ENCODE assay signal across 12 mouse cellular contexts in genomic region chr17:28144241-28144640, GRCm38 (mm10). TPM values are rescaled to one million over a fixed set of nuclear protein-coding genes. Genes with fewer than 3 reads are reported as not detected.
DNase-seq lines count a peak whose midpoint lies in the region; ATAC-seq and TF ChIP-seq lines count a peak whose summit lies in the region.
"Had no signal": no experiment of that assay in that cellular context is flagged by ENCODE, and none has a peak within 500 bp of the region (broad histone marks: within the 10 kb centered on the region; RNA-seq: fewer than 3 reads in every experiment).

No protein-coding gene starts in this region.

- 8% methylated on average over 6 of the region's 6 CpGs for WGBS in liver, embryonic 12.5 days (ENCODE audit: insufficient replicate concordance)
- 9% methylated on average over 6 of the region's 6 CpGs for WGBS in liver, postnatal 0 days (ENCODE audit: insufficient replicate concordance)
- 17% methylated on average over 6 of the region's 6 CpGs for WGBS in forebrain, embryonic 14.5 days
- 4% methylated on average over 6 of the region's 6 CpGs for WGBS in limb, embryonic 11.5 days
- 14% methylated on average over 6 of the region's 6 CpGs for WGBS in neural tube, embryonic 15.5 days

- H3K27ac ChIP-seq in liver, embryonic 12.5 days, result no peak overlapping the region
- no peak overlapping the region for H3K27ac ChIP-seq in liver, postnatal 0 days (ENCODE audit: low read depth)
- no peak overlapping the region for H3K27ac ChIP-seq in forebrain, embryonic 14.5 days (ENCODE audit: low read depth, low read length)
- H3K27ac ChIP-seq in limb, embryonic 11.5 days (replicated peaks; ENCODE audit: low read depth, low read length), result no peak overlapping the region
- H3K27ac ChIP-seq in neural tube, embryonic 15.5 days (replicated peaks), result no peak overlapping the region
- H3K27ac ChIP-seq: liver, embryonic 14.5 days had no signal

- no peak for TF ChIP-seq EP300 in liver, postnatal 0 days (IDR thresholded peaks at IDR 0.05; ENCODE audit: low read depth)

- H3K36me3 ChIP-seq in liver, embryonic 12.5 days, result no peaks in the 10 kb centered on the region
- H3K36me3 ChIP-seq in liver, postnatal 0 days (replicated peaks; ENCODE audit: insufficient read depth, low read length), result no peaks in the 10 kb centered on the region
- no peaks in the 10 kb centered on the region for H3K36me3 ChIP-seq in forebrain, embryonic 14.5 days (ENCODE audit: control insufficient read depth, insufficient read depth, low read length)
- no peaks in the 10 kb centered on the region for H3K36me3 ChIP-seq in limb, embryonic 11.5 days (ENCODE audit: control insufficient read depth, insufficient read depth, low read length)
- no peaks in the 10 kb centered on the region for H3K36me3 ChIP-seq in neural tube, embryonic 15.5 days

- H3K9ac ChIP-seq in liver, embryonic 12.5 days, result no peak overlapping the region
- H3K9ac ChIP-seq in liver, postnatal 0 days (replicated peaks), result no peak overlapping the region
- H3K9ac ChIP-seq in forebrain, embryonic 14.5 days (ENCODE audit: low read length), result peak overlapping the region; percentile 46
- no peak overlapping the region for H3K9ac ChIP-seq in limb, embryonic 11.5 days (ENCODE audit: low read length)
- H3K9ac ChIP-seq in neural tube, embryonic 15.5 days (replicated peaks), result no peak overlapping the region; the same call in 1 of the 2 replicates
- H3K9ac ChIP-seq: liver, embryonic 14.5 days had no signal

- peaks cover 42% of the 10 kb centered on the region for H3K4me1 ChIP-seq in liver, embryonic 12.5 days
- H3K4me1 ChIP-seq in liver, postnatal 0 days (ENCODE audit: insufficient read depth), result peaks cover 11% of the 10 kb centered on the region
- peaks cover 24% of the 10 kb centered on the region for H3K4me1 ChIP-seq in forebrain, embryonic 14.5 days (ENCODE audit: control insufficient read depth, insufficient read depth, low read length)
- peaks cover 63% of the 10 kb centered on the region for H3K4me1 ChIP-seq in limb, embryonic 11.5 days (ENCODE audit: control insufficient read depth, insufficient read depth, low read length)
- H3K4me1 ChIP-seq in neural tube, embryonic 15.5 days, result peaks cover 60% of the 10 kb centered on the region

- H3K9me3 ChIP-seq in liver, embryonic 12.5 days (replicated peaks), result no peaks in the 10 kb centered on the region
- H3K9me3 ChIP-seq in liver, postnatal 0 days (ENCODE audit: low read length), result no peaks in the 10 kb centered on the region
- H3K9me3 ChIP-seq in forebrain, embryonic 14.5 days (replicated peaks; ENCODE audit: control insufficient read depth, low read length), result no peaks in the 10 kb centered on the region
- no peaks in the 10 kb centered on the region for H3K9me3 ChIP-seq in limb, embryonic 11.5 days (ENCODE audit: control insufficient read depth, low read length)
- no peaks in the 10 kb centered on the region for H3K9me3 ChIP-seq in neural tube, embryonic 15.5 days (replicated peaks)

- no peak overlapping the region for H3K4me3 ChIP-seq in liver, embryonic 12.5 days
- no peak overlapping the region for H3K4me3 ChIP-seq in liver, postnatal 0 days (ENCODE audit: low read depth, low read length)
- peak overlapping the region; percentile 66 for H3K4me3 ChIP-seq in forebrain, embryonic 14.5 days (ENCODE audit: low read depth, low read length)
- H3K4me3 ChIP-seq in limb, embryonic 11.5 days (ENCODE audit: low read depth, low read length), result peak overlapping the region; percentile 73; the same call in 1 of the 2 replicates
- peak overlapping the region; percentile 70 for H3K4me3 ChIP-seq in neural tube, embryonic 15.5 days (replicated peaks)
- H3K4me3 ChIP-seq: myocyte had no signal

- H3K27me3 ChIP-seq in liver, embryonic 12.5 days (replicated peaks), result peaks cover 99% of the 10 kb centered on the region
- peaks cover 58% of the 10 kb centered on the region for H3K27me3 ChIP-seq in liver, postnatal 0 days (ENCODE audit: insufficient read depth, low read length)
- no peaks in the 10 kb centered on the region for H3K27me3 ChIP-seq in forebrain, embryonic 14.5 days (replicated peaks; ENCODE audit: control insufficient read depth, insufficient read depth, low read length)
- 0 out of 2 replicates have a peak, but pooled peaks cover 3% of the 10 kb centered on the region for H3K27me3 ChIP-seq in limb, embryonic 11.5 days (ENCODE audit: control insufficient read depth, insufficient read depth, low read length)
- H3K27me3 ChIP-seq in neural tube, embryonic 15.5 days (replicated peaks), result no peaks in the 10 kb centered on the region; the same call in 1 of the 2 replicates

- H3K4me2 ChIP-seq in liver, embryonic 12.5 days, result peak overlapping the region; percentile 73
- no peak overlapping the region for H3K4me2 ChIP-seq in liver, postnatal 0 days (ENCODE audit: low read depth, low read length)
- peak overlapping the region; percentile 88 for H3K4me2 ChIP-seq in forebrain, embryonic 14.5 days (ENCODE audit: low read length)
- H3K4me2 ChIP-seq in limb, embryonic 11.5 days (ENCODE audit: low read depth, severe bottlenecking), result peak overlapping the region; percentile 94
- H3K4me2 ChIP-seq in neural tube, embryonic 15.5 days, result peak overlapping the region; percentile 80

- no peak for ATAC-seq in liver, embryonic 12.5 days
- ATAC-seq in liver, postnatal 0 days, result no peak
- ATAC-seq in forebrain, embryonic 14.5 days, result no peak
- ATAC-seq in limb, embryonic 11.5 days (ENCODE audit: insufficient number of reproducible peaks, low FRiP score, low TSS enrichment, low read depth), result no peak
- ATAC-seq in neural tube, embryonic 15.5 days (ENCODE audit: low FRiP score), result no peak
- ATAC-seq in inflammation-experienced regulatory T-cells, adult 6 months, result no peak

- no peak for DNase-seq in liver, postnatal 0 days
- DNase-seq in forebrain, embryonic 14.5 days (ENCODE audit: low spot score), result no peak
- DNase-seq in limb, embryonic 11.5 days (ENCODE audit: low spot score), result no peak
- DNase-seq in cerebellum, adult 8-10 months, result no peak
- DNase-seq: adrenal gland, adult 2 months; cerebellum, postnatal 10 days; right cerebral cortex, postnatal 14 days had no signal

- no peak for TF ChIP-seq CTCF in liver, postnatal 0 days (IDR thresholded peaks at IDR 0.05; ENCODE audit: low read depth)

RNA-seq across cellular contexts. Expression of gene Scube3, which starts 2.3 kb away (rescaled TPM):
- 0.91 and 1.2 TPM in 2 replicates for polyA plus RNA-seq in liver, embryonic 12.5 days (2016; fragmentation: Nextera tagmentation; extraction: Ambion mirVana)
- 0.05 and 0.06 TPM in 2 replicates for polyA plus RNA-seq in liver, postnatal 0 days (2015; fragmentation: Nextera tagmentation; extraction: Ambion mirVana)
- 4.7 TPM in 2 replicates for polyA plus RNA-seq in forebrain, embryonic 14.5 days (2014; fragmentation: Nextera tagmentation; extraction: Ambion mirVana)
- polyA plus RNA-seq in limb, embryonic 11.5 days (2014; fragmentation: Nextera tagmentation; extraction: Ambion mirVana), result 11.8 and 13.3 TPM in 2 replicates
- 3.6 and 4.6 TPM in 2 replicates for polyA plus RNA-seq in neural tube, embryonic 15.5 days (2015; fragmentation: Nextera tagmentation; extraction: Ambion mirVana)
- polyA plus RNA-seq in inflammation-experienced regulatory T-cells, adult 6 months (2017; shearing (Covaris generic)), result not detected

RNA-seq across cellular contexts. Expression of gene Zfp523, which starts 32.7 kb away (rescaled TPM):
- polyA plus RNA-seq in liver, embryonic 12.5 days (2016; fragmentation: Nextera tagmentation; extraction: Ambion mirVana), result 11.1 TPM in 2 replicates
- polyA plus RNA-seq in liver, postnatal 0 days (2015; fragmentation: Nextera tagmentation; extraction: Ambion mirVana), result 6.1 and 6.2 TPM in 2 replicates
- polyA plus RNA-seq in forebrain, embryonic 14.5 days (2014; fragmentation: Nextera tagmentation; extraction: Ambion mirVana), result 31.0 and 33.9 TPM in 2 replicates
- polyA plus RNA-seq in limb, embryonic 11.5 days (2014; fragmentation: Nextera tagmentation; extraction: Ambion mirVana), result 34.0 and 35.4 TPM in 2 replicates
- polyA plus RNA-seq in neural tube, embryonic 15.5 days (2015; fragmentation: Nextera tagmentation; extraction: Ambion mirVana), result 41.5 and 43.8 TPM in 2 replicates
- polyA plus RNA-seq in inflammation-experienced regulatory T-cells, adult 6 months (2017; shearing (Covaris generic)), result 1 to 10 TPM; 3.1 to 7.8 (median 6.2) TPM

Comparison
In these comparisons a context has a peak if more than half of its experiments do, and no peak if none do; other contexts are left out.
1. H3K4me3 ChIP-seq: peak in forebrain, embryonic 14.5 days (single experiment), limb, embryonic 11.5 days (single experiment) and neural tube, embryonic 15.5 days (single experiment); none in liver, embryonic 12.5 days (single experiment) and liver, postnatal 0 days (single experiment).